Mouse (Mus musculus) stomach, embryonic 16.5 days (tissue): Measurements from ENCODE around the gene Inppl1. TPM values are rescaled to one million over a fixed set of nuclear protein-coding genes. Genes with fewer than 3 reads are reported as not detected.

Experiments used
- ATAC-seq: fragments of 200-750 bp; cut with Nextera tagmentation; 2 replicates; pipeline ENCODE4 v1.8.0; 2017; ENCODE audit warnings: moderate number of reproducible peaks, moderate TSS enrichment; ENCODE audit not compliant: insufficient read depth, low FRiP score
- H3K27ac ChIP-seq: fragments of 300-500 bp; sonication (generic); 2 replicates; pipeline ENCODE4 v1.5.1; 2014; ENCODE audit warnings: low read length
- H3K27me3 ChIP-seq: fragments of 300-500 bp; sonication (generic); 2 replicates; pipeline ENCODE4 v1.6.1; 2014; ENCODE audit warnings: low read length, control low read depth, mixed read lengths; ENCODE audit not compliant: control insufficient read depth, insufficient read depth
- H3K36me3 ChIP-seq: fragments of 300-500 bp; sonication (generic); 2 replicates; pipeline ENCODE4 v1.6.1; 2014; ENCODE audit warnings: low read length; ENCODE audit not compliant: control insufficient read depth, insufficient read depth
- H3K4me1 ChIP-seq: fragments of 300-500 bp; sonication (generic); 2 replicates; pipeline ENCODE4 v1.6.1; 2014; ENCODE audit warnings: low read length, control low read depth, mixed read lengths; ENCODE audit not compliant: control insufficient read depth, insufficient read depth
- H3K4me2 ChIP-seq: fragments of 300-500 bp; sonication (generic); 2 replicates; pipeline ENCODE4 v1.6.1; 2014; ENCODE audit warnings: low read depth, low read length, mixed read lengths
- H3K4me3 ChIP-seq: fragments of 300-500 bp; sonication (generic); replicated peaks from 2 replicates; pipeline ENCODE4 v1.5.1; 2014; ENCODE audit warnings: mild to moderate bottlenecking, low read length
- H3K9ac ChIP-seq: fragments of 300-500 bp; sonication (generic); 2 replicates; pipeline ENCODE4 v1.6.1; 2014; ENCODE audit warnings: low read length
- H3K9me3 ChIP-seq: fragments of 300-500 bp; sonication (generic); replicated peaks from 2 replicates; pipeline ENCODE4 v1.6.1; 2016; ENCODE audit warnings: low read length, control low read depth; ENCODE audit not compliant: control insufficient read depth
- WGBS: fragments of 180-500 bp; shearing (Covaris S2); extraction: QIAGEN DNeasy Blood & Tissue Kit; methylation state at CpG from one replicate; pipeline ENCODE4 v1.1.7; 2014; 5-methylcytosine and 5-hydroxymethylcytosine counted together
- polyA plus RNA-seq: library from polyadenylated mRNA; unstranded; fragments of >200 nt; fragmentation: Nextera tagmentation; extraction: Ambion mirVana; gene quantifications from 2 replicates; pipeline ENCODE4 v1.2.1, GENCODE M21; 2015

The Inppl1 gene
- polyA plus RNA-seq, 1 experiment from 2014 or later, result 34.1 TPM

DNA sequence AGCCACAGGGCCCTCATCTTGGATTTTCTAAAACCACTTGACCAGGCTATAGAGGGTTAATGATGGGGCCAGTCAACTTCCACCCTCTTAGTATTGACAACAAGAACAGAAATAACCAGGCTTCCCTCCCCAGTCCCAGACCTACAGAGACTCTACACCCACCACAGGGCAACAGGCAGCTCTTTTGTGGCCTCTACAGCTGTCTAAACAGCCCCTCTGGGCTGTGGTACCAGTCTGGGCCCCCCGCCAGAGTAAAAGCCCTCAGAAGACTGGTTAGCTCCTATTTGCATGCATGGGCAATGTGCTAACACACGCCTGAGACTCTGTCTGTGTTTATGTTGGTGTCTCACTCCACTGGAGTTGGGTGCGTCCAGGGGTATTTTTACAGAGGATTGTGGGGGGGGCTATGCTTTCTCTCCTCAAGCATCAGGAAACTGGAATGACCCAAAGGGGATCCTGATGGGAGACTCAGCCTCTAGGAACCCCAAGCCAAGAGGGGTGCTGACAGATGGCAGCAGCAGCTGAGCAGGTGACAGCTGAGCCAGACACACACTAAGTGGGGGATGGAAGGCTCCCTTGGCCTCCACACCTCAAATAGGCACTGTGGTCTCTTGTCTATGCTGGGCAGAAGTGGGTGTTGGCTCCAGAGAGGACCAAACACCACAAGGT is 4.0 kb downstream of the Inppl1 start:
- Histone ChIP-seq H3K9me3 (no peaks in the 10 kb centered on the region), H3K4me1 (peaks cover 28% of the 10 kb centered on the region), H3K27ac (no peak overlapping the region), H3K27me3 (no peaks in the 10 kb centered on the region), H3K36me3 (peaks cover 45% of the 10 kb centered on the region), H3K4me2 (0 out of 2 replicates have a peak overlapping the region, but pooled peaks have one; percentile 82), H3K4me3 (no peak overlapping the region), H3K9ac (no peak overlapping the region)
- WGBS, result 57% methylated on average over 3 of the region's 3 CpGs
- no peak for ATAC-seq

DNA sequence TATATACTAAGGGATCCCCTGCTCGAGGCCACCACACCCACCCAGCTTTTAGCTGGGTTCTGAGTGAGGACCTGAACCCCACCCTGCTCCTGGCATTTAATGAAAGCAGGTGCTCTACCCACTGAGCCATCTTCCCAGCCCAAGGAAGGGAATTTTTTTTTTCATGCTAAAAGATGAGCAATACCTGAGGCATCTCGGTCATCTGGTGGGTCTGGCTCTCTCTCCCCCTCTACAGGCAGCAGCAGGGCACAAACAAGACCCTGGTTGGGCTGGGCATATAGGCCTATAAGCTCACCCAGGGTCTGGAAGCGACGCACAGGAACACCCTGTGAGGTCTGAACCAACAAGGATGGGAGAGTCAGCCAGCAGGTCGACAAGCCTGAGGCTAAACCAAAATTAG is 4.7 kb downstream of the Inppl1 start:
- H3K27me3 ChIP-seq, result no peaks in the 10 kb centered on the region
- WGBS, result 61% methylated on average over 5 of the region's 5 CpGs
- H3K27ac ChIP-seq, result no peak overlapping the region
- peaks cover 49% of the 10 kb centered on the region for H3K36me3 ChIP-seq
- H3K9me3 ChIP-seq, result no peaks in the 10 kb centered on the region
- no peak overlapping the region for H3K4me3 ChIP-seq
- no peak overlapping the region for H3K9ac ChIP-seq
- no peak for ATAC-seq
- no peak overlapping the region for H3K4me2 ChIP-seq
- peaks cover 23% of the 10 kb centered on the region for H3K4me1 ChIP-seq

DNA sequence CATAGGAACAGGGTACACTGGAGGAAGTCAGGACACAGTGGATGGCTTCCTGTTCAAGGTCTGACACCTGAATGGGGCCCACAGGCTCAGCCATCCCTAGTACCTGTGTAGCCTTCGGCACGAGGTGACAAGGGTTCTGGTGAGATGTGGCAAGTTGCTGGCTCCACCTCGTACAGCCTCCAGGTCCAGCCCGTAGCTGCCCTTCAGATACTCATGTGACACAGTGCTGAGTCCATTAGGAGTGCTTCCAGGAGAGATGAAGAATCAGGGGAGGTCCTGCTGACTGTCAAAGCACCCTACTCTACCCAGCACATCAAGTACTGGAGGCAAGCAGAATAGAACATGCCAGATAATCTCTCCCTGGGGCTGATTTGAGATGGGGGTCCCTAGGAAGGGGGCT is 5.7 kb downstream of the Inppl1 start:
- Histone ChIP-seq H3K36me3 (peaks cover 57% of the 10 kb centered on the region), H3K9ac (no peak overlapping the region), H3K9me3 (no peaks in the 10 kb centered on the region), H3K4me2 (no peak overlapping the region), H3K27ac (no peak overlapping the region), H3K4me1 (peaks cover 23% of the 10 kb centered on the region), H3K4me3 (no peak overlapping the region), H3K27me3 (no peaks in the 10 kb centered on the region)
- no peak for ATAC-seq
- WGBS, result 87% methylated on average over 4 of the region's 4 CpGs

DNA sequence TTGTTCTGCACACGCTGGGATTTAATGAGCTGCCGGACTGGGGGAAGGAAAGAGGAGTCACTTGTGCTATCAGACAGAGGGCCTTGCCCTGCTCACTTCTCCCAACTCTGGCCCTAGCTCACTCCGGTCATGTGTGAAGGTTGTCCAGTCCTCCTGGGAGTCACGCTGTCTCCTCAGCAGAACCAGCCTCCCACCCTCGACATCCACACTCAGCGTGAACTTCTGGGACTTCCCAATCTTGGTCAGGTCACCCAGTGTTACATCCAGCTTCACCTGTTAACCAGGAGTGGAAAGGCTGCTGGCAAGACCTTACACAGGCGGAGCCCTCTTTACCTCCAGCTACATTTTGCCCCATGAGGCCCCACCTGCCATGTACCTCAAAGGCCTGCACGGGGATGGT is 6.6 kb downstream of the Inppl1 start:
- H3K9me3 ChIP-seq, result no peaks in the 10 kb centered on the region
- H3K4me3 ChIP-seq, result no peak overlapping the region
- no peak overlapping the region for H3K27ac ChIP-seq
- WGBS, result 88% methylated on average over 8 of the region's 8 CpGs
- peaks cover 23% of the 10 kb centered on the region for H3K4me1 ChIP-seq
- no peak overlapping the region for H3K9ac ChIP-seq
- peaks cover 63% of the 10 kb centered on the region for H3K36me3 ChIP-seq
- no peaks in the 10 kb centered on the region for H3K27me3 ChIP-seq
- no peak overlapping the region for H3K4me2 ChIP-seq
- ATAC-seq, result no peak

DNA sequence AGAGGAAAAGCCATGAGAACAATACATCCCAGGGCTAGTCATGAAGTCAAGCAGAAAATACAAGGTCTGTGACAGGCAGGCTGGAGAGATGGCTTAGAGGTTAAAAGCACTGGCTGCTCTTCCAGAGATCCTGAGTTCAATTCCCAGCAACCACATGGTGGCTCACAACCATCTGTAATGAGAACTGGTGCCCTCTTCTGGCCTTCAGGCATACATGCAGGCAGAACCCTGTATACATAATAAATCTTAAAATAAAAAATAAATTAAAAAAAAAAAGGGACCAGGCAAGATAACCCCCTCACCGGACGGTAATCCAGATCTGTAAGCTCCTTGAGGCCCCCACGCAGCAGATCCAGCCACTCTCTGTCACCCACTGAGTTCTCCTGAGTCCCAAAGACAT is 7.7 kb downstream of the Inppl1 start:
- no peaks in the 10 kb centered on the region for H3K27me3 ChIP-seq
- no peaks in the 10 kb centered on the region for H3K9me3 ChIP-seq
- 92% methylated on average over 3 of the region's 3 CpGs for WGBS
- H3K4me2 ChIP-seq, result no peak overlapping the region
- no peak overlapping the region for H3K27ac ChIP-seq
- peaks cover 67% of the 10 kb centered on the region for H3K36me3 ChIP-seq
- H3K9ac ChIP-seq, result no peak overlapping the region
- no peak for ATAC-seq
- H3K4me1 ChIP-seq, result peaks cover 15% of the 10 kb centered on the region
- H3K4me3 ChIP-seq, result no peak overlapping the region

DNA sequence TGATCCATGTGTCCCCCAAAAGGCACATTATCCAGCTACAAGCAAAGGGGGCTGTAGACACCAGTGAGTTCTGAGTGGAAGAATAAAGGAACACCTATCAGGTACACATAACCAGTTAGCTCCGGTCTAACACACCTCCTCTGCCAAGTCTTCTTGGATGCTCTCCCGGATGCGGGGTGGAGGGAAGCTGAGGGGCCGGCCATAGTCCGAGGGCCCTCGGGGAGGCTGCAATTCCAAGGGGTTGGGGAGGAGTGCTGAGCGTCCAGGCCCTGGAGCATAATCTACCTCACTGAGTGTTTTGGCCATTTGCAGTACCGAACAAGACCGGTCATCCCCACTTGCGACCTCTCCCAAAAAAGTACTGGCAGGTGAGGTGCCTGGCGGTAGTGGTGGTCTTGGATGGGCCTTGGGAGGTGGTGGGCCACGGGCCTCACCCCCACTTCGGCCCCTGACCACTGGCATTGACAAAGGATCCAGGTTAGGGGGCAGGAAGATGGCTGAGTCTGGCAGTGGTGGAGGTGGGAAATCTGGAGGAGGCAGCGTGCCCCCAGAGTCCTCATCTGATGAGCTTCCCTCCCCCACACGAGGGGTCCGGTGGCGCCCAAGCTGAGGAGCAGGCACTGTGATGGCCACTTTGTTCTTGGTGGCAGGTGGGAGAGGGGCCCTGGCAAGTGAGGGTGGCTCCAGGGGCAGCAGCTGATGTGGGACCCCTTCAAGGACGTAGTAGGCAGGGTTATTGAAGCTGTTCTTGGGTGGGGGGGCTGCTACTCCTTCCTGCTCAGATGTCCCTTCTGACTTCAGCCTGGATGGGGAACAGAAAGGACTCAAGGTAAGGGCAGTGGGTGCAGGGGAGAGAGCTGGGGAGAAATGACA is 14.0 kb downstream of the Inppl1 start:
- H3K4me3 ChIP-seq, result no peak overlapping the region
- H3K4me1 ChIP-seq, result peaks cover 12% of the 10 kb centered on the region
- H3K27ac ChIP-seq, result no peak overlapping the region
- H3K27me3 ChIP-seq, result peaks cover 30% of the 10 kb centered on the region
- H3K9me3 ChIP-seq, result no peaks in the 10 kb centered on the region
- 85% methylated on average over 18 of the region's 18 CpGs for WGBS
- no peak overlapping the region for H3K9ac ChIP-seq
- ATAC-seq, result peak; percentile 19; the same call in 1 of the 2 replicates
- no peak overlapping the region for H3K4me2 ChIP-seq
- H3K36me3 ChIP-seq, result peaks cover 29% of the 10 kb centered on the region

DNA sequence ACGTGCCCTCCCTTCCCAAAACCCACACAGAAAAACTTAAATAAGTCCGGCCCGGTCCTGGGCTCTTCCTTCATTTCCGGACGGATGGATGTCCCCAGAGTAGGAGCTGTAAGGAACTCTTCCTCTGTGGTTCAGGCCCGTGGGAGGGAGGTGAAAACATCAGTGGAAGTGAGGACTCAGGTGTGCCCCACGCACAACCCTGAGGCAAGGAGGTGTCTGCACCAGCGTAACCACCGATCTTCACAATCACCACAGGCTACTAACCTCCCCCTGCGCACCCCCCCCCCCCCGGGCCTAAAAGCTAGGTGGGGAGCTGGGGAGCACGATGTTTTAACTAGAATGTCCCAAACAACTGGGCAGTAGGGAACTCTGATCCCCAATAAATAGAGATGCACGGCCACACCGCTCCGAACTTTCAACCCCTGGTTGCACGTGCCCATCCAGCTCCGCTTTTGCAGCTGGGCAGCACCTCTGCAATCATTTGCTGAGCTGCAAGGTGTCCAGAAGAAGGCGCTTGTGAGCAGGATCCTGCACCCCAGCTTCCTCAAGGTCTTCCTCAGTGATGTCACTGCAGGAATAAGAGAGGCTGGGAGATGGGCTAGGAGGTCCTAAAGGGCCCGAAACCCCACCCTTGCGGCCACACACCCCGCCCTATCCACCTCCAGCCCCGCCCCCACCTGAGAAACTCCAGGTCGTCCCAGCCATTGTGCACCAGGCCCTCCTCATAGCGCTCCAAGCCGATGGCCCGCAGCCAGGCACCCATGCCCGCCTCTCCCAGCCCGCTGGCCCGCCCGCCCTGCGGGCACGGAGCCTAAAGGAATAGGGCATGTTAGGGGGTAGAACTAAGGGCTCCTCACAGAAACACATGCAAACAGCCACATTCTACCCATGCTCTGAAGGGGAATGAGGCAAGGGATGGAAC is 14.9 kb downstream of the Inppl1 start:
- Histone ChIP-seq H3K9ac (no peak overlapping the region), H3K4me2 (no peak overlapping the region), H3K4me3 (no peak overlapping the region), H3K27me3 (peaks cover 39% of the 10 kb centered on the region), H3K27ac (no peak overlapping the region), H3K9me3 (no peaks in the 10 kb centered on the region), H3K4me1 (peaks cover 18% of the 10 kb centered on the region), H3K36me3 (peaks cover 23% of the 10 kb centered on the region)
- ATAC-seq, result peak; percentile 19; the same call in 1 of the 2 replicates
- 48% methylated on average over 32 of the region's 32 CpGs for WGBS

DNA sequence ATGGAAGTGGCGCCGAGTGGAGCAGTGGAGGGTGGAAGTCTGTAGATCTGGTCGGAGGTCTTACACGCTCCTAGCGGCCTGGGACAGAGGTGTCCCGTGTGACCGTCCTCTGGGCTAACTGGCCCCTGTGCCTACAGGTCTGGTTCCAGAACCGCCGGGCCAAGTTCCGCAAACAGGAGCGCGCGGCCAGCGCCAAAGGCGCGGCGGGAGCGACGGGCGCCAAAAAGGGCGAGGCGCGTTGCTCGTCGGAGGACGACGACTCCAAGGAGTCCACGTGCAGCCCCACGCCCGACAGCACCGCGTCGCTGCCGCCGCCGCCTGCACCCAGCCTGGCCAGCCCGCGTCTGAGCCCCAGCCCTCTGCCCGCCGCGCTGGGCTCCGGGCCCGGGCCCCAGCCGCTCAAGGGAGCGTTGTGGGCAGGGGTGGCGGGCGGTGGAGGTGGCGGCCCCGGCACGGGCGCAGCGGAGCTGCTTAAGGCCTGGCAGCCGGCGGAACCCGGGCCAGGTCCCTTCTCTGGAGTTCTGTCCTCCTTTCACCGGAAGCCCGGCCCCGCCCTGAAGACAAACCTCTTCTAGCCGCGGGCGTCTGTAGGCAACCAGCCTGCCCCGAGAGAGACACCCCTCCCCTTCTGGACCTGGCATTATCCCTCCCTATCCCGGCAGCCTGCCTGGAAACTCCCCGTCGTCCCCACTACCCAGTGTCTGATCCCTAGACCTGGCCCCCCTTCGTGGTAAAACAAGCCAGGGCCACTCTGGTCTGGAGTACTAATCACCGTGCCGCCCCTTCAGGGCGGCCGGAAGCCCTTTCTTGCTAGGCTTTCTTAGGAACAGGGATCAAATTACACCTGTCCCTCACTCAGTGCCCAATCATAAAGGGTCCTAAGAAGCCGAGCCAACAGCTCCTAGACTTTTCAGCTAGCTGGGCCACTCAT is 16.2 kb downstream of the Inppl1 start:
- peaks cover 20% of the 10 kb centered on the region for H3K4me1 ChIP-seq
- peak overlapping the region; percentile 98 for H3K4me2 ChIP-seq
- H3K36me3 ChIP-seq, result peaks cover 12% of the 10 kb centered on the region
- H3K9ac ChIP-seq, result peak overlapping the region; percentile 79
- peak overlapping the region; percentile 58 for H3K27ac ChIP-seq
- peak; percentile 81 for ATAC-seq
- H3K4me3 ChIP-seq, result peak overlapping the region; percentile 51
- no peaks in the 10 kb centered on the region for H3K9me3 ChIP-seq
- WGBS, result under 1% methylated on average over 69 of the region's 71 CpGs
- H3K27me3 ChIP-seq, result peaks cover 51% of the 10 kb centered on the region
